Mouse (Mus musculus) spleen, postnatal 0 days (tissue): ENCODE measurements around the gene Spata31. TPM values are rescaled to one million over a fixed set of nuclear protein-coding genes. Genes with fewer than 3 reads are reported as not detected.

Experiments
- polyA plus RNA-seq: library from polyadenylated mRNA; unstranded; fragments of >200 nt; fragmentation: Nextera tagmentation; extraction: Ambion mirVana; gene quantifications from 2 replicates; pipeline ENCODE4 v1.2.1, GENCODE M21; 2015

The Spata31 gene
- not detected in 2 replicates for polyA plus RNA-seq

DNA sequence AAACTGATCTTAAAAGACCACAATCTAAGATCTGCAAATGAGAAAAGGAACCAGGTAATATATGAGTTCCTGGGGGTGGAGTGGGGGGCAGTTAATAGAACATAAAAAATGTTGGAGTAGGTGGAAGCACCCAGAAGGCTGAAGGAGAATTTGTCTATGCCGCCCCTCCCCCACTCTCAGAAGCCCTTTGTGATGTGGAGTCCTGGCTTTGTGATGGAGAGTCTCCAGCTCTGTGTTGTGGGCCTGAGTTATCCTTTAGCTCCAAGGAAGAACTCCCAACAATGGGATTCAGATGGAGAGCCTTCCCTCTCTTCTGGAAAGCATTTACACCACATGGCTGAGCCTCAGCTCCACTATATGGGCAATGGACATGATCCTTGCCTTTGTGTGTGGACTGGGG, at the start of gene Spata31:
Gene Spata31 (plus strand): TSS at position 216 of the 400 bp plus-strand sequence.

DNA sequence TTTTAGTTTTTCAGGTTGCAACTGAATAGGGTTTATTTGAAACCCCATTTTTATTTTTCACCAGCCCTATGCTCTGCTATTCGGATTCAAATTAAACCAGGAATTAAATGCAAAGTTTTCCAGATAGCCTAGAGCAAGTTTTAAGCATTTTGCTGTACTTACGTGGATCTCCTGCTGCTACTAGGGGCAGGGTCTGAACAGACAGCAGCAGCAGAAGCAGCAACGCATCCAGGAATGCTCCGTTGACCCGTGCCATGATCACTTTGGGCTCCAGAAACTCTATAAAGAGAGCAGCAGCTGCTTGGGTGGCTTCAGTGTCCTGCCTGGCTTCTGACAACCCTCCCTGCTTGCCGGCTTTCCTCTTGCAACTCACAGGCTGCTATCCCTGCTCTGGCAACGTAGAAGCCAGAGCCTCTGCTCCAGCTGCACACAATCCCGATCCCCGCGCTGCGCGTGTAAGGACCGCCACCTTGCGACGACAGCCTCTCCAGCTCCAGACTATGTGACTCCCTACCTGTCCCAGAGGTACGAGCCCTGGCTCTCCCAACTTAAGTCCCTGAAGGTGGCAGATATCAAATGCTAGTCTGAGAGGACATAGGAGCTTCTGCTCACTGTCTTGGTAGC, 13.5 kb upstream of the Spata31 start, which contains the start of gene Cntnap3:
Gene Cntnap3 (minus strand): TSS at position 371 of the 624 bp plus-strand sequence.

Other genes starting within 250 kb of the Spata31 start
- 0.06 TPM in 1 of 2 replicates, not detected in the other for gene Cntnap3, start 13.5 kb upstream of the Spata31 start, polyA plus RNA-seq
- gene Spata31d1c, start 115.7 kb downstream of the Spata31 start, polyA plus RNA-seq, result not detected in 2 replicates
- gene Prss47, start 135.4 kb downstream of the Spata31 start, polyA plus RNA-seq, result not detected in 2 replicates
- 52.5 and 57.4 TPM in 2 replicates for gene Mfsd14b, start 195.6 kb downstream of the Spata31 start, polyA plus RNA-seq
- not detected in 2 replicates for gene Olfr465-ps1, start 220.7 kb downstream of the Spata31 start, polyA plus RNA-seq
- not detected in 2 replicates for gene Olfr466, start 232.8 kb downstream of the Spata31 start, polyA plus RNA-seq